Mouse (Mus musculus) hindbrain, embryonic 11.5 days (tissue): ENCODE results near the gene Kcnab3. TPM values are rescaled to one million over a fixed set of nuclear protein-coding genes. Genes with fewer than 3 reads are reported as not detected.
"Not testable (repeated sequence)": the region's sequence is repeated elsewhere in the genome, so short reads cannot be mapped to it uniquely, and the experiment has no call there.

ENCODE experiments used
- ATAC-seq: fragments of 200-750 bp; cut with Nextera tagmentation; 2 replicates; pipeline ENCODE4 v1.8.0; 2017; ENCODE audit warnings: mild to moderate bottlenecking, moderate TSS enrichment, moderate library complexity; ENCODE audit not compliant: low FRiP score
- DNase-seq: peaks from one replicate; pipeline ENCODE4 v3.0.0-alpha.2; 2015; ENCODE audit warnings: low spot score
- H3K27ac ChIP-seq: fragments of 300-500 bp; sonication (generic); 2 replicates; pipeline ENCODE4 v1.5.1; 2014; ENCODE audit warnings: mild to moderate bottlenecking, low read depth, low read length
- H3K27me3 ChIP-seq: fragments of 300-500 bp; sonication (generic); 2 replicates; pipeline ENCODE4 v1.6.1; 2014; ENCODE audit warnings: mild to moderate bottlenecking, low read length, moderate library complexity, mixed read lengths; ENCODE audit not compliant: control insufficient read depth, insufficient read depth
- H3K36me3 ChIP-seq: fragments of 300-500 bp; sonication (generic); 2 replicates; pipeline ENCODE4 v1.6.1; 2014; ENCODE audit warnings: mild to moderate bottlenecking, low read length, moderate library complexity, mixed read lengths; ENCODE audit not compliant: control insufficient read depth, insufficient read depth
- H3K4me1 ChIP-seq: fragments of 300-500 bp; sonication (generic); replicated peaks from 2 replicates; pipeline ENCODE4 v1.6.1; 2014; ENCODE audit warnings: low read length, mixed read lengths; ENCODE audit not compliant: control insufficient read depth, insufficient read depth
- H3K4me2 ChIP-seq: fragments of 300-500 bp; sonication (generic); replicated peaks from 2 replicates; pipeline ENCODE4 v1.6.1; 2014; ENCODE audit warnings: mild to moderate bottlenecking, low read depth, low read length
- H3K4me3 ChIP-seq: fragments of 300-500 bp; sonication (generic); 2 replicates; pipeline ENCODE4 v1.5.1; 2014; ENCODE audit warnings: low read depth, low read length
- H3K9ac ChIP-seq: fragments of 300-500 bp; sonication (generic); 2 replicates; pipeline ENCODE4 v1.6.1; 2014; ENCODE audit warnings: low read depth, low read length
- H3K9me3 ChIP-seq: fragments of 300-500 bp; sonication (generic); 2 replicates; pipeline ENCODE4 v1.6.1; 2016; ENCODE audit warnings: low read length; ENCODE audit not compliant: control insufficient read depth
- WGBS: fragments of 180-500 bp; shearing (Covaris S2); extraction: QIAGEN DNeasy Blood & Tissue Kit; methylation state at CpG from one replicate; pipeline ENCODE4 v1.1.7; 2014; 5-methylcytosine and 5-hydroxymethylcytosine counted together
- polyA plus RNA-seq: library from polyadenylated mRNA; unstranded; fragments of >200 nt; fragmentation: Nextera tagmentation; extraction: Ambion mirVana; gene quantifications from 2 replicates; pipeline ENCODE4 v1.2.1, GENCODE M21; 2014

Kcnab3 gene
- polyA plus RNA-seq, 1 experiment from 2014 or later: 3.0 TPM

DNA sequence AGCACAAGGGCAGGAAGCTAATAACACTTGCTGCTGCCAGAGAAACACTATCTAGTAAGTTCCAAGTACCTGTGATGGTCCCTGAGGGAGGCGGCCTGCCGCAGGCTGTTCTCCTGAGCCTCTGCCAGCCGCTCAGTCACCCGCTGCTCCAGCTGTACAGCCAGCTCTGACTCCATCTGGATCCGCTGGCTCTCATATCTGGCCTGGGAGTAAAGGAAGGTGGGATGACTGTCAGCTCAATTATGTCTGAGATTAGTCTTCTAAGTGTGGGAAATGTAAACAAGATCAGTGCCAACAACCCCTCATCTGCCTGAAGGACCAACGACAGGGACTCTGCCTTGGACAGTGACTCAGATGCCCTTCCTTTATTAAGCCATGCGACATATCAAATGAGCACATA is 14.8 kb upstream of the Kcnab3 start:
- peak overlapping the region; percentile 2; the same call in 1 of the 2 replicates for H3K4me3 ChIP-seq
- DNase-seq (no peak), ATAC-seq (no peak)
- WGBS: 84% methylated on average over 7 of the region's 7 CpGs
- no peak overlapping the region for H3K9ac ChIP-seq
- H3K27me3 ChIP-seq: no peaks in the 10 kb centered on the region
- no peaks in the 10 kb centered on the region for H3K4me1 ChIP-seq
- peaks cover 8% of the 10 kb centered on the region; the same call in 1 of the 2 replicates for H3K36me3 ChIP-seq
- no peak overlapping the region for H3K27ac ChIP-seq
- no peaks in the 10 kb centered on the region for H3K9me3 ChIP-seq
- no peak overlapping the region for H3K4me2 ChIP-seq

DNA sequence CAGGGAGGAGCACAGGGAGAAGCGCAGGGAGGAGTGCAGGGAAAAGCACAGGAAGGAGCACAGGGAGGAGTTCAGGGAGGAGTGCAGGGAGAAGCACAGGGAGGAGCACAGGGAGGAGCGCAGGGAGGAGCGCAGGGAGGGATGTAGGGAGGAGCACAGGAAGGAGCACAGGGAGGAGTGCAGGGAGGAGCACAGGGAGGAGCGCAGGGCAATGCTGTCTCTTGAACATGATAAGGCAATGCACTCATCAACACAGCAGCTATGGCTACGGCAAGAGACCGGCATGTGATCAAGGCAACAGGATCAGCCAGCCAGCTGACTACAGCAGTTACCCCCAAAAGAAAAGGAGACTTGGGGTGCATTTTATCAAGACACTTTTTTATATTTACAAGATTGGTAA is 9.7 kb upstream of the Kcnab3 start:
- H3K27me3 ChIP-seq: no peaks in the 10 kb centered on the region
- no peak overlapping the region for H3K9ac ChIP-seq
- H3K4me2 ChIP-seq: no peak overlapping the region
- H3K9me3 ChIP-seq: no peaks in the 10 kb centered on the region
- DNase-seq (no peak), ATAC-seq (no peak)
- H3K4me3 ChIP-seq: no peak overlapping the region
- H3K36me3 ChIP-seq: no peaks in the 10 kb centered on the region; the same call in 1 of the 2 replicates
- WGBS: 95% methylated on average over 6 of the region's 6 CpGs
- H3K27ac ChIP-seq: no peak overlapping the region
- no peaks in the 10 kb centered on the region for H3K4me1 ChIP-seq

DNA sequence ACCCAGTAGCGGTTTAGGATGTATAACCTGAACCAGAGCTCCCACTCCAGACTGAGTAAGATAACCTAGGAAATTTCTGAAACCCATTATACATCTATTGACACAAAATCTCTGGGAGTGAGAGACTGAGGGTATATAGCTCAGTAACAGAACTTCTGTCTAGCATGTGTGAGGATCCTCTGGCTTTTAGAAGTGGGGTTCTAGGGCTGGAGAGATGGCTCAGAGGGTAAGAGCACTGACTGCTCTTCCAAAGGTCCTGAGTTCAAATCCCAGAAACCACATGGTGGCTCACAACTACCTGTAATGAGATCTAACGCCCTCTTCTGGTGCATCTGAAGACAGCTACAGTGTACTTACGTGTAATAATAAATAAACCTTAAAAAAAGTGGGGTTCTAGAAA is 8.1 kb upstream of the Kcnab3 start:
- ATAC-seq, H3K36me3 ChIP-seq, H3K4me3 ChIP-seq, H3K4me2 ChIP-seq, H3K27ac ChIP-seq, H3K27me3 ChIP-seq, H3K4me1 ChIP-seq, DNase-seq, H3K9ac ChIP-seq, H3K9me3 ChIP-seq: not testable (repeated sequence)
- 90% methylated on average over 3 of the region's 3 CpGs for WGBS

DNA sequence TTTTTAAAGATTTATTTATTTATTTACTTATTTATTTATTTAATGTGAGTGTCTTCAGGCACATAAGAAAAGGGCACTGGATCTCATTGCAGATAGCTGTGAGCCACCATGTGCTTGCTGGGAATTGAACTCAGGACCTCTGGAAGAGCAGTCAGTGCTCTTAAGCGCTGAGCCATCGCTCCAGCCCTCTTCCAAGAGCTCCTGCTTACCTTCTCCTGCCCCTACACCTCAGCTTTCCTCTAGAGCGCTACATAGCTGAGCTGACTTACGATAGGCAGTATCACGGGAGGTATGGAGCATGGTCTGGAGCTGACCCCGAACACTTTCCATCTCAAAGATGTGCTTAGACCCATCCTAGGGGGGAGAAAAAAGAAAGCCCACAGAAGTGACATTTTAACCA is 4.5 kb upstream of the Kcnab3 start:
- Histone ChIP-seq H3K9me3 (no peaks in the 10 kb centered on the region), H3K27ac (no peak overlapping the region), H3K9ac (no peak overlapping the region), H3K27me3 (peaks cover 3% of the 10 kb centered on the region), H3K4me2 (peak overlapping the region; percentile 69), H3K4me1 (peaks cover 7% of the 10 kb centered on the region), H3K36me3 (no peaks in the 10 kb centered on the region; the same call in 1 of the 2 replicates), H3K4me3 (no peak overlapping the region)
- ATAC-seq (no peak), DNase-seq (no peak)
- 90% methylated on average over 6 of the region's 6 CpGs for WGBS

DNA sequence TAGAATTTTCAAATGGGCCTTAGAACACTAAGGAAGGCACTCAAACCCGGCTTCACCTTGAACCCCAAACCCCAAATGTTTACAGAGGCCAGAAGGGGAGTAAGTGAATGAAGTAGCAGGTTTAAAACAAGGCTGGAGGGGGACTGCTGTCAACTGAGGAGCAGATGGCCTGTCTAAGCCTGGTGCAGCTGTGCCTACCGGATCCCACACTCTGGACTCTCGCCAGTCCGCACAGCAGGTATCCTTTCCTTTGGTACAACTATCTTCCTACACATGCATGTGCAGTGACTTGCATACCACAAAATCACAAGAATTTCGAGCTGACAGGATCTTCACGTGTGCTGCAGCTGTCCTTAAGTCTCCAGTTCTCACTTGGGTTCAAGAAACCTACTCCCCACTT is 4.0 kb upstream of the Kcnab3 start:
- H3K4me1 ChIP-seq: peaks cover 10% of the 10 kb centered on the region
- H3K27me3 ChIP-seq: peaks cover 8% of the 10 kb centered on the region
- ATAC-seq (no peak), DNase-seq (no peak)
- 0 out of 2 replicates have a peak overlapping the region, but pooled peaks have one; percentile 28 for H3K9ac ChIP-seq
- H3K4me2 ChIP-seq: peak overlapping the region; percentile 69
- H3K9me3 ChIP-seq: no peaks in the 10 kb centered on the region
- 71% methylated on average over 6 of the region's 6 CpGs for WGBS
- no peak overlapping the region for H3K4me3 ChIP-seq
- H3K27ac ChIP-seq: no peak overlapping the region
- H3K36me3 ChIP-seq: no peaks in the 10 kb centered on the region; the same call in 1 of the 2 replicates

DNA sequence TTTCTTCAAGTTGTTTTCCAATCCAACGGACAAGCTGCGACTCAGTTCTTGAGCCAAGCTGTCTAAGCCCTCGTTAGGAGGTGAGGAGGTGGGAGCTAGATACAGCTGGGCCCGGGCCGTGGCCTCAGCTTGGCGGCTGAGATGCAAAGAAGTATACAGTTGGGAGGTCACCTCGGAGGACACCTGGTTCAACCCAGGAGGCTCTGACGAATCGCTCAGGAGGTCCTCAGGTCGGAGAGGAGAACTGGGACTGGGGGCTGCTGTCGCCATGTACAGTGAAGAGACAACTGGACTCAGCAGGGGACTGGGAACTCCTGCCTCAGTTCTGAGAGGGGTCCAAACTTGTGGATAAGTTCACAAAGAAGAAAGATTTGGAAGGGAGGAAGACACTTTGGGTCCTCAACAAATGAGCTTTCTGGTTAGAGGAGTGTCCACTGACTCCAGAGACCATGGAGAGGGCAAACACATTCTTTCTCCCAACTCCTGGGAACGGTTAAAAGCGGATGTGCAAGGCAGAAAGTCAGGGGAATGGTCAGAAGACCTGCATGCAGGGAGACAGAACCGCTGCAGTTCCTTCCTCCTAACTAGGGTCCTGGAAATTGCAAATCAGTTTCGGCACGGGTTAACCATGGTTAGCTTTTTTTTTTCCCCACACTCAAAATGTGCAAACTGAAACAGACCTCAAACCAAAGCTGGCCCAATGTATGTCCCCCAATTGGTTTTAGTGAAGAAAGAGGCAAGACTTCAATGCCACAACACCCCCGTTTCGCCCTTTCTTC is 3.2 kb upstream of the Kcnab3 start:
- DNase-seq: peak; percentile 29
- Histone ChIP-seq H3K4me3 (peak overlapping the region; percentile 54), H3K27ac (peak overlapping the region; percentile 76; the same call in 1 of the 2 replicates), H3K4me2 (peak overlapping the region; percentile 69), H3K36me3 (no peaks in the 10 kb centered on the region; the same call in 1 of the 2 replicates), H3K9ac (peak overlapping the region; percentile 76), H3K4me1 (peaks cover 10% of the 10 kb centered on the region), H3K9me3 (no peaks in the 10 kb centered on the region), H3K27me3 (peaks cover 13% of the 10 kb centered on the region)
- no peak for ATAC-seq
- 29% methylated on average over 18 of the region's 18 CpGs for WGBS

DNA sequence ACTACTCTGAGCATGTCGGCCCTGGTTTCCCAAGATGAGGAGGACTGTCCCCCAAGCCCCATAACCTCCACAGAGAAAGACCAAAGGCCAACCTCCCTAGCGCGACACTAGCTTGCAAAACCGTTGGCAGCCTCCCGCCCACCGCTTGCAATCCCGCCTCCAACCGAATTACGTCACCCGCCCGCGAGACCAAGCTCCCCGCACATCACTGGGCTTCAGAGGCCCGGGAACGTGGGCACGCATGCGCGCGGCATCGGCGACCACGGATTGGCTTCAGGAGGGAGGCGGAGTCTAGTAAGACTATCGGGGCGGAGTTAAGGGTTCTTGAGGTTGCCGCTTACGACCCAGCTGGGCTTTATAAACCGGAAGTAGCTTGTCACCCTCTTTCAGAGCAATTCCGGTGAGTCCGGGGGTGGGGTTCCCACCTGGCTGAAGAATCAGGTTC is 2.4 kb upstream of the Kcnab3 start, which contains the start of the genes Cntrob and Trappc1:
TSS of gene Cntrob (minus strand) at position 109 of the 445 bp plus-strand sequence.
TSS of gene Trappc1 (plus strand) at position 314 of the 445 bp plus-strand sequence.
- Histone ChIP-seq H3K9ac (peak within 1 kb of the TSS; percentile 76), H3K4me3 (peak within 1 kb of the TSS; percentile 54), H3K27ac (peak within 1 kb of the TSS; percentile 76; the same call in 1 of the 2 replicates), H3K27me3 (peaks cover 13% of the 10 kb centered on the region), H3K4me1 (peaks cover 10% of the 10 kb centered on the region), H3K9me3 (no peaks in the 10 kb centered on the region), H3K4me2 (peak within 1 kb of the TSS; percentile 69), H3K36me3 (no peaks in the 10 kb centered on the region; the same call in 1 of the 2 replicates)
- 0% methylated on average over 30 of the region's 30 CpGs for WGBS
- DNase-seq (peak; percentile 98), ATAC-seq (peak; percentile 93)

DNA sequence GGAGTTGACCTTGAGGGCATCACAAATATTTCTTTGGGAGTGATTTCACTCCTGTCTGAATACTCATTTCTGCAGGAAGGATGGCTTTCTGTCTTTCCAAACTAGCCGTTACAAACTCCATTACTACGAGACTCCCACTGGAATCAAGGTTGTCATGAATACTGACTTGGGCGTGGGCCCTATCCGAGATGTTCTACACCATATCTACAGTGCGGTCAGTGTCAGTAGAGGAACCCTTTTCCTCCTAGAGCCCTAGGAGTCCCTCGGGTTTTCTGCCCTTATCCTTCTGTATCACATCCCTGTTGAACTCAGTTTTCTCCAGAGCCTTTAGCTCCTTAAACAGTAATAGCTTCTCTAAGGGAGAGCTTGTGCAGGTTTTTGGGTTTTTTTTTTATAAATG is 1.3 kb upstream of the Kcnab3 start:
- no peaks in the 10 kb centered on the region for H3K36me3 ChIP-seq
- no peak for ATAC-seq
- WGBS: 78% methylated on average over 6 of the region's 6 CpGs
- H3K4me3 ChIP-seq: peak overlapping the region; percentile 54
- no peak overlapping the region for H3K9ac ChIP-seq
- peaks cover 10% of the 10 kb centered on the region for H3K4me1 ChIP-seq
- DNase-seq: no peak
- H3K9me3 ChIP-seq: no peaks in the 10 kb centered on the region
- H3K4me2 ChIP-seq: peak overlapping the region; percentile 69; the same call in 1 of the 2 replicates
- no peak overlapping the region for H3K27ac ChIP-seq
- peaks cover 13% of the 10 kb centered on the region for H3K27me3 ChIP-seq
